Mouse (Mus musculus): ENCODE results near the gene Tomt.

DNA sequence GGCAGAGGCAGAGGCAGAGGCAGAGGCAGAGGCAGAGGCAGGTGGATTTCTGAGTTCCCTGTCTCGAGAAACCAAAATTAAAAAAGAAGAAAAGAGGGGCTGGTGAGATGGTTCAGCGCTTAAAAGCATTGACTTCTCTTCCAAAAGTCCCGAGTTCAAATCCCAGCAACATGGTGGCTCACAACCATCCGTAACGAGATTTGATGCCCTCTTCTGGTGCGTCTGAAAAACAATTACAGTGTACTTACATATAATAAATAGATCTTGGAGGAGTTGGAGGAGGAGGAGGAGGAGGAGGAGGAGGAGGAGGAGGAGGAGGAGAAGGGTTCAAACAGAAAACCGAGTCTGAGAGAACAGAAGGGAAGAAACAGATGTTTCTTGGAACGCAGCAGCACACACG, 10.5 kb downstream of the Tomt start:
- TF ChIP-seq POLR2A (IDR thresholded peaks at IDR 0.05; ENCODE audit: low read depth, low read length) (no peak), CTCF (IDR thresholded peaks at IDR 0.05; ENCODE audit: extremely low read depth, insufficient read depth, insufficient read length, insufficient replicate concordance) (no peak)

Data from spleen, adult 2 months (tissue).